Mouse (Mus musculus) stomach, embryonic 16.5 days (tissue): Measurements from ENCODE around the gene Tfap4. TPM values are rescaled to one million over a fixed set of nuclear protein-coding genes. Genes with fewer than 3 reads are reported as not detected.
A peak's percentile ranks its signal among the peaks of the same experiment; 100 is the strongest.

Experiments used
- ATAC-seq: fragments of 200-750 bp; cut with Nextera tagmentation; 2 replicates; pipeline ENCODE4 v1.8.0; 2017; ENCODE audit warnings: moderate number of reproducible peaks, moderate TSS enrichment; ENCODE audit not compliant: insufficient read depth, low FRiP score
- H3K27ac ChIP-seq: fragments of 300-500 bp; sonication (generic); 2 replicates; pipeline ENCODE4 v1.5.1; 2014; ENCODE audit warnings: low read length
- H3K27me3 ChIP-seq: fragments of 300-500 bp; sonication (generic); 2 replicates; pipeline ENCODE4 v1.6.1; 2014; ENCODE audit warnings: low read length, control low read depth, mixed read lengths; ENCODE audit not compliant: control insufficient read depth, insufficient read depth
- H3K36me3 ChIP-seq: fragments of 300-500 bp; sonication (generic); 2 replicates; pipeline ENCODE4 v1.6.1; 2014; ENCODE audit warnings: low read length; ENCODE audit not compliant: control insufficient read depth, insufficient read depth
- H3K4me1 ChIP-seq: fragments of 300-500 bp; sonication (generic); 2 replicates; pipeline ENCODE4 v1.6.1; 2014; ENCODE audit warnings: low read length, control low read depth, mixed read lengths; ENCODE audit not compliant: control insufficient read depth, insufficient read depth
- H3K4me2 ChIP-seq: fragments of 300-500 bp; sonication (generic); 2 replicates; pipeline ENCODE4 v1.6.1; 2014; ENCODE audit warnings: low read depth, low read length, mixed read lengths
- H3K4me3 ChIP-seq: fragments of 300-500 bp; sonication (generic); replicated peaks from 2 replicates; pipeline ENCODE4 v1.5.1; 2014; ENCODE audit warnings: mild to moderate bottlenecking, low read length
- H3K9ac ChIP-seq: fragments of 300-500 bp; sonication (generic); 2 replicates; pipeline ENCODE4 v1.6.1; 2014; ENCODE audit warnings: low read length
- H3K9me3 ChIP-seq: fragments of 300-500 bp; sonication (generic); replicated peaks from 2 replicates; pipeline ENCODE4 v1.6.1; 2016; ENCODE audit warnings: low read length, control low read depth; ENCODE audit not compliant: control insufficient read depth
- WGBS: fragments of 180-500 bp; shearing (Covaris S2); extraction: QIAGEN DNeasy Blood & Tissue Kit; methylation state at CpG from one replicate; pipeline ENCODE4 v1.1.7; 2014; 5-methylcytosine and 5-hydroxymethylcytosine counted together
- polyA plus RNA-seq: library from polyadenylated mRNA; unstranded; fragments of >200 nt; fragmentation: Nextera tagmentation; extraction: Ambion mirVana; gene quantifications from 2 replicates; pipeline ENCODE4 v1.2.1, GENCODE M21; 2015

Gene Tfap4
- polyA plus RNA-seq, 1 experiment from 2014 or later: 17.0 TPM

GRCm38 (mm10) chr16:4594814-4595526, 35.3 kb upstream of the Tfap4 start:
- Histone ChIP-seq H3K4me3 (peak overlapping the region; percentile 80), H3K9me3 (no peaks in the 10 kb centered on the region), H3K27ac (peak overlapping the region; percentile 91), H3K27me3 (no peaks in the 10 kb centered on the region), H3K36me3 (peaks cover 4% of the 10 kb centered on the region; the same call in 1 of the 2 replicates), H3K9ac (peak overlapping the region; percentile 93), H3K4me2 (peak overlapping the region; percentile 63), H3K4me1 (peaks cover 57% of the 10 kb centered on the region)
- ATAC-seq: no peak
- WGBS: under 1% methylated on average over 39 of the region's 52 CpGs

DNA sequence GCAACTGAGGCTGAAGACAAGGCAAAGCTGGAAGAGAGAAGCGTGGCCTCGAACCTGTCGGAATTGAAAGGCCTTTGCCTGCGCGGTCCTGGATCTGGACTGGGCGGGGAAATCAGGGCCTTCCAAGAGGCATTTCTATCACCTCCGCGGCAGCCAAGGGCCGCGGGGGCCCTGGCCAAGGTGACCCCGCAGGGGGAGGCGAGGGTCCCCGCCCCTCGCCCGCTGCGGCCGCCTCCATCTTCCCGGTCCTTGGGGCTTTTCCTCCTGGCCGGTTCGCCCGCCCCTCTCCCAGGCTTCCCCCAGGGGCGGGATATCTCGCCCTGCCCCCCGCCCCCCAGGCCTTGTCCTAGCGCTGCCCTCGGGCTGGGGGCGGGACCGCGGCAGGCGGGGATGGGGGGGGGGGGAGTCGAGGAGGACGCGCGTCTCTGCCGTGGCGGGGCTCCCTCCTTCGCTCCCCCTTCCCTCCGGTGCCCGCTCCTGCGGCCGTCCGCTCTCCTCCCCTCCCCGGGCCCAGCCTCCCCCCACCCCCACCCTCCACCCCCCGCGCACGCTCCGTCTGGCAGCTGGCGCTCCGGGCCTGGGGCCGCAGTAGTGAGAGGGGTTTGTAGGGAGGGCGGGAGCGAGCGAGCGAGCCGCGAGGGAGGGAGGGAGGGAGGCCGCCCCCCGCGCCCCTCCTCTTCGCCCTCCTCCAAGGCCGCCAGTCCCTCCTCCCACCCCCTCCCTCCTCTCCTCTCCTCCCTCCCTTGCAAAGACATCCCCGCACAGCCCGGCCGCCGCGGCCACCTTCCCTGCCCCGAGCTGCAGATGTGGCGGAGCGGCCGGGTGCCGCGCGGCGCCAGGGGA, 34.5 kb upstream of the Tfap4 start, which contains the start of gene Glis2:
Glis2 (plus strand) TSS at position 743 of the 843 bp plus-strand sequence.
- peaks cover 55% of the 10 kb centered on the region for H3K4me1 ChIP-seq
- H3K36me3 ChIP-seq: peaks cover 4% of the 10 kb centered on the region; the same call in 1 of the 2 replicates
- ATAC-seq: peak; percentile 89
- H3K27ac ChIP-seq: peak within 1 kb of the TSS; percentile 91
- H3K9me3 ChIP-seq: no peaks in the 10 kb centered on the region
- no peaks in the 10 kb centered on the region for H3K27me3 ChIP-seq
- H3K4me2 ChIP-seq: peak within 1 kb of the TSS; percentile 63
- 1% methylated on average over 33 of the region's 74 CpGs for WGBS
- H3K9ac ChIP-seq: peak within 1 kb of the TSS; percentile 93
- peak within 1 kb of the TSS; percentile 80 for H3K4me3 ChIP-seq

DNA sequence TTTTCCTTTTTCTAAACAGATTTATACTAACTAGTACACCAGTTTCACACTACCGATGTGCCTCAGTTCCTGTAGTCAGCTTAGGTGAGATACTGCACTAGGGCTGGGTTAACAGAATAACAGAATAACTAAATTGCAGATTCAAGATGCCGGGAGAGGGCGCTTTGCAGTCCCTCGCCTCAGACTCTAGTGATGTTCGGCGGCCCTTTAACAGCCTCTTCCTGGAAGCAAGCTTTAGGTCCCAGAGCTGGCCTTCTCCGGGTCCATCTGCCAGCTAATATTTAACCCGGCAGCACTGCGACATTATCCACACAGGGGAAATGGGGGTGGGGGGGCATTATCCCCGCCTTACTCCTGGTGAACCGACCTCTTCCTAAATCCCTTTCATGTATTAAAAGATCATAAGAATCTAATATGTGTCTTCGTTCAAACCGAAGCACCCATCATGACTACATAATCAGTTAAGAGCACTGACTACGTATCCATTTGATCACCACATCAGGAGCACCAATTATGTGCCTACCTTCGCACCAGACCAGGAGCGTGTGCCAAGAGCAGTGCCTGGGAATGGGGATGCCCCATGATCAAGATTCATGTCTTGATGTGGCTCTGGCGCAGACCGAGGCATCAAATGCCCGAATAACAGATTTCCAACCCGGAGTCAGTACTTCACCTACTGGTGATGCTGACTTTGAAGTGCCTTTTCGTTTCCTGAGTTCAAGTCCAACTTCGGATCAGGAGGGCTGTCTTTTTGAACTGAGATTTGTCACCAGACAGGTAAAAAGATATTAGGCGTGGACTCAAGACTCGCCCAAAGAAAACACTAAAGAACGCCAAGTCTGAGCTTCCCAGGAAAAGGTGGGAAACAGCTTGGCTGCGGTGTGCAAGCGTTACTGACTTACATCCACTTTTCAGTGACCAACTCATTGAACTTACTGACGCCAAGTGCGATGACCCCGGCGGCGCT, 33.5 kb upstream of the Tfap4 start:
- peaks cover 45% of the 10 kb centered on the region for H3K4me1 ChIP-seq
- 12% methylated on average over 32 of the region's 32 CpGs for WGBS

DNA sequence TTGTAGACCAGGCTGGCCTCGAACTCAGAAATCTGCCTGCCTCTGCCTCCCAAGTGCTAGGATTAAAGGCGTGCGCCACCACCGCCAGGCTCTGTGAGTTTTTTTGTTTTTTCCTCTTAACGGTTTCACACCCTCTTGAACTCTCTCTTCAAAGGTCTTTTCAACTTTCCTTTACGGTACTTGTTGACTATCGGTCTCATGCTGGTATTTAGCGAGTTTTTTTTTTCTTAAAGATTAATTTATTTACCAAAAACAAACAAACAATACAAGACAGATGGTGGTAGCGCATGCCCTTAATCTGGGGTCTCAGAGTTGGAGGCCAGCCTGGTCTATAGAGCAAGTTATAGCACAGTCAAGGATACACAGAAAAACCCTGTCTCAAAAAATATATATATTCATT, 30.6 kb upstream of the Tfap4 start:
- ATAC-seq: no peak
- Histone ChIP-seq H3K4me2 (no peak overlapping the region), H3K27me3 (no peaks in the 10 kb centered on the region), H3K27ac (no peak overlapping the region), H3K4me1 (peaks cover 28% of the 10 kb centered on the region), H3K4me3 (no peak overlapping the region), H3K36me3 (peaks cover 4% of the 10 kb centered on the region; the same call in 1 of the 2 replicates), H3K9ac (no peak overlapping the region), H3K9me3 (no peaks in the 10 kb centered on the region)
- WGBS: 94% methylated on average over 9 of the region's 9 CpGs

More for the DNA sequence above, 33.5 kb upstream of the Tfap4 start:
- H3K27ac ChIP-seq: peak overlapping the region; percentile 91
- H3K9me3 ChIP-seq: no peaks in the 10 kb centered on the region
- H3K27me3 ChIP-seq: no peaks in the 10 kb centered on the region
- peak overlapping the region; percentile 93 for H3K9ac ChIP-seq
- peak overlapping the region; percentile 80 for H3K4me3 ChIP-seq
- ATAC-seq: no peak
- H3K36me3 ChIP-seq: peaks cover 4% of the 10 kb centered on the region; the same call in 1 of the 2 replicates
- peak overlapping the region; percentile 63 for H3K4me2 ChIP-seq

DNA sequence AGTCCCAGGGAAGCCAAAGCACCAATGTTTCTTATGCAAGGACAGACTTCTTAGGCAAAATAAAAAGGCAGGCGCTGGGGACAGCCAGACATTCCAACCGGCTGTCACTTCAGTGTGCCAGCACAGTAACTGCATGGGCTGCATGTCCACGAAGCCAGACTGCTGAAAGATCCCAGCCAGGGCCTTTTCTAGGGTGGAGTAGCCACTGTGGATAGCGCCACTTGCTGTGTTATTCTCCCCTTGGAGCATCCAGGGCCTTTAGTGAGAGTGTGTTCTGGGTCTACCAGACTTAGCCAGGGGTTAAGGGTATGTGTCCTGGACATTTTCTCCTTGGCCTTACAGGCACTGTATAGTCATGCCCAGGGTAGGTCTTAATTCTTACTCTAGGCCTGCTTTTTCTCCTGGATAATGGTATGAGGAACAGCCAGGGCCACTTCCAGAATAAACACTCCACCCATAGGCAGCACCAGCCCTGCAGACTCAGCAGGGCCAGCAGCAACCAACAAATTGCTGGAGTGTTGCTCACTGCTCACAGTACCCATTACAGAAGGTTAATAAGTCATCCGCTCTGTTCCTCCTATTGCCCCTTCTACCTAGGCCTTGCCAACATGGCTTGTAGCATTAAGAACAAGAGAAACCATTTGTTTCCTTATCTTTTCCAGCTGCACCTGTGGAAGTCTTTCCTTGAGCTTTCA, 28.0 kb upstream of the Tfap4 start:
- Histone ChIP-seq H3K9ac (peak overlapping the region; percentile 67), H3K4me3 (no peak overlapping the region), H3K36me3 (peaks cover 4% of the 10 kb centered on the region; the same call in 1 of the 2 replicates), H3K9me3 (no peaks in the 10 kb centered on the region), H3K27ac (peak overlapping the region; percentile 97), H3K27me3 (no peaks in the 10 kb centered on the region), H3K4me1 (peaks cover 17% of the 10 kb centered on the region), H3K4me2 (peak overlapping the region; percentile 64; the same call in 1 of the 2 replicates)
- ATAC-seq: no peak
- WGBS: 56% methylated on average over 5 of the region's 5 CpGs

DNA sequence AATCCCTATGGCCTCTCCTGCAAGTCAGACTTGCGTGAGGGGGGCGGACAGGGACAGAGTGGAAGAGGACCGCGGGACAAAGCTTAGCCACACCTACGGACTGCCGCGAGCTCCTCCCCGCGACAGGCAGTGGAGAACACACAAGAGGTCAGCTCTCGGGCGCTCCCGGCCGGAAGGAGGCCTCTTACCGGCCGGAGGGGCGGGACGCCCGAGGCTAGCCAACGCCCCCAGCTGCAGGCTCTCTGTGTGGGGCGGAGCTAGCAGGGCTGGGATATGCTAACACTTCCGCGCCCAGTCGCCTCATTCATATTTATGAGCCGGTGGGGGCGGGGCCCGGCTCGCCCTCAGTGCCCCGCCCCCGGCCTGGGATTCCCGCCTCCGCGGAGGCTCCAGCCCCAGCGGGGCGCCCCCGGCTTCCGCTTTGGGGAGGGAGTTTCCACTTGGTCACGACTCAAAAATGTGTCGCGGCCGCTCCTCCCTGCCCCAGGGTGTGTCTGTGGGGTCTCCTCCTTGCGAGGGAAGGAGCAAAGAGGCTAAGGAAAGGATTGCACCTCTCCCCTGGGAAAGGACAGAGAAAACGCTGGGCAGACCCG, 27.0 kb upstream of the Tfap4 start:
- peak; percentile 98 for ATAC-seq
- Histone ChIP-seq H3K27ac (peak overlapping the region; percentile 97), H3K27me3 (no peaks in the 10 kb centered on the region), H3K4me2 (peak overlapping the region; percentile 64), H3K9me3 (no peaks in the 10 kb centered on the region), H3K4me1 (peaks cover 13% of the 10 kb centered on the region), H3K4me3 (peak overlapping the region; percentile 49), H3K36me3 (peaks cover 4% of the 10 kb centered on the region; the same call in 1 of the 2 replicates), H3K9ac (peak overlapping the region; percentile 67)
- WGBS: under 1% methylated on average over 43 of the region's 43 CpGs

GRCm38 (mm10) chr16:4585642-4586530, 26.2 kb upstream of the Tfap4 start:
- H3K27ac ChIP-seq: peak overlapping the region; percentile 97
- peaks cover 13% of the 10 kb centered on the region for H3K4me1 ChIP-seq
- 6% methylated on average over 14 of the region's 14 CpGs for WGBS
- peak overlapping the region; percentile 49 for H3K4me3 ChIP-seq
- peak; percentile 7; the same call in 1 of the 2 replicates for ATAC-seq
- no peaks in the 10 kb centered on the region for H3K27me3 ChIP-seq
- peaks cover 4% of the 10 kb centered on the region; the same call in 1 of the 2 replicates for H3K36me3 ChIP-seq
- peak overlapping the region; percentile 67 for H3K9ac ChIP-seq
- H3K4me2 ChIP-seq: peak overlapping the region; percentile 64
- H3K9me3 ChIP-seq: no peaks in the 10 kb centered on the region
